Mouse (Mus musculus) forebrain, embryonic 11.5 days (tissue): ENCODE data around the gene Gsg1l. TPM values are rescaled to one million over a fixed set of nuclear protein-coding genes. Genes with fewer than 3 reads are reported as not detected.

Source experiments
- ATAC-seq: fragments of 200-750 bp; cut with Nextera tagmentation; replicated peaks from 2 replicates; pipeline ENCODE4 v1.8.0; 2017; ENCODE audit warnings: moderate TSS enrichment; ENCODE audit not compliant: low FRiP score
- DNase-seq: peaks from one replicate; pipeline ENCODE4 v3.0.0-alpha.2; 2017; ENCODE audit warnings: low spot score
- H3K27ac ChIP-seq: fragments of 300-500 bp; sonication (generic); 2 replicates; pipeline ENCODE4 v1.5.1; 2014; ENCODE audit warnings: low read depth, low read length
- H3K27me3 ChIP-seq: fragments of 300-500 bp; sonication (generic); 2 replicates; pipeline ENCODE4 v1.6.1; 2014; ENCODE audit warnings: mild to moderate bottlenecking, low read length, mixed read lengths; ENCODE audit not compliant: control insufficient read depth, insufficient read depth
- H3K36me3 ChIP-seq: fragments of 300-500 bp; sonication (generic); 2 replicates; pipeline ENCODE4 v1.6.1; 2014; ENCODE audit warnings: mild to moderate bottlenecking, low read length, moderate library complexity, mixed read lengths; ENCODE audit not compliant: control insufficient read depth, insufficient read depth
- H3K4me1 ChIP-seq: fragments of 300-500 bp; sonication (generic); replicated peaks from 2 replicates; pipeline ENCODE4 v1.6.1; 2014; ENCODE audit warnings: low read length, mixed read lengths; ENCODE audit not compliant: control insufficient read depth, insufficient read depth
- H3K4me2 ChIP-seq: fragments of 300-500 bp; sonication (generic); 2 replicates; pipeline ENCODE4 v1.6.1; 2014; ENCODE audit warnings: low read depth, mild to moderate bottlenecking, low read length, moderate library complexity, mixed read lengths; ENCODE audit not compliant: severe bottlenecking
- H3K4me3 ChIP-seq: fragments of 300-500 bp; sonication (generic); 2 replicates; pipeline ENCODE4 v1.5.1; 2014; ENCODE audit warnings: low read depth, low read length
- H3K9ac ChIP-seq: fragments of 300-500 bp; sonication (generic); 2 replicates; pipeline ENCODE4 v1.6.1; 2014; ENCODE audit warnings: low read length
- H3K9me3 ChIP-seq: fragments of 300-500 bp; sonication (generic); 2 replicates; pipeline ENCODE4 v1.6.1; 2016; ENCODE audit warnings: low read length, mixed read lengths; ENCODE audit not compliant: control insufficient read depth
- WGBS: fragments of 180-500 bp; shearing (Covaris S2); extraction: QIAGEN DNeasy Blood & Tissue Kit; methylation state at CpG from one replicate; pipeline ENCODE4 v1.1.7; 2014; 5-methylcytosine and 5-hydroxymethylcytosine counted together
- polyA plus RNA-seq: library from polyadenylated mRNA; unstranded; fragments of >200 nt; fragmentation: Nextera tagmentation; extraction: Ambion mirVana; gene quantifications from 2 replicates; pipeline ENCODE4 v1.2.1, GENCODE M21; 2014

The Gsg1l gene
- polyA plus RNA-seq, 1 experiment from 2014 or later, result 0.72 TPM

- no peak for ATAC-seq
- Histone ChIP-seq H3K27ac (no peak overlapping the region), H3K36me3 (no peaks in the 10 kb centered on the region), H3K4me3 (no peak overlapping the region), H3K9me3 (no peaks in the 10 kb centered on the region), H3K4me2 (no peak overlapping the region), H3K9ac (no peak overlapping the region), H3K27me3 (no peaks in the 10 kb centered on the region), H3K4me1 (no peaks in the 10 kb centered on the region)
- 95% methylated on average over 4 of the region's 4 CpGs for WGBS
- no peak for DNase-seq
Observed at GRCm38 (mm10) chr7:126070321-126070720, 11.9 kb downstream of the Gsg1l start.

GRCm38 (mm10) chr7:126066777-126067176, 15.4 kb downstream of the Gsg1l start:
- WGBS, result 80% methylated on average over 14 of the region's 14 CpGs
- Histone ChIP-seq H3K27ac (no peak overlapping the region), H3K9me3 (no peaks in the 10 kb centered on the region), H3K4me2 (no peak overlapping the region), H3K9ac (no peak overlapping the region), H3K27me3 (no peaks in the 10 kb centered on the region), H3K4me3 (no peak overlapping the region), H3K4me1 (no peaks in the 10 kb centered on the region), H3K36me3 (no peaks in the 10 kb centered on the region)
- DNase-seq (no peak), ATAC-seq (no peak)

- WGBS, result 81% methylated on average over 5 of the region's 5 CpGs
- no peak for ATAC-seq
- no peak overlapping the region for H3K27ac ChIP-seq
- no peak overlapping the region for H3K9ac ChIP-seq
- no peaks in the 10 kb centered on the region for H3K36me3 ChIP-seq
- H3K4me3 ChIP-seq, result no peak overlapping the region
- no peak for DNase-seq
- no peaks in the 10 kb centered on the region for H3K27me3 ChIP-seq
- no peaks in the 10 kb centered on the region for H3K4me1 ChIP-seq
- H3K9me3 ChIP-seq, result no peaks in the 10 kb centered on the region
- no peak overlapping the region for H3K4me2 ChIP-seq
Observed at GRCm38 (mm10) chr7:126065243-126065876, 16.9 kb downstream of the Gsg1l start.

GRCm38 (mm10) chr7:126062228-126062627, 20.0 kb downstream of the Gsg1l start:
- Histone ChIP-seq H3K36me3 (no peaks in the 10 kb centered on the region), H3K4me2 (no peak overlapping the region)
- DNase-seq, result no peak

GRCm38 (mm10) chr7:126058918-126059317, 23.3 kb downstream of the Gsg1l start:
- no peak overlapping the region for H3K27ac ChIP-seq
- DNase-seq (no peak), ATAC-seq (no peak)

More at GRCm38 (mm10) chr7:126062228-126062627, 20.0 kb downstream of the Gsg1l start:
- WGBS, result 52% methylated on average over 4 of the region's 4 CpGs
- 0 out of 2 replicates have a peak, but pooled peaks cover 2% of the 10 kb centered on the region for H3K4me1 ChIP-seq
- no peak for ATAC-seq
- H3K4me3 ChIP-seq, result no peak overlapping the region
- H3K9me3 ChIP-seq, result no peaks in the 10 kb centered on the region
- H3K9ac ChIP-seq, result no peak overlapping the region
- H3K27ac ChIP-seq, result no peak overlapping the region
- H3K27me3 ChIP-seq, result no peaks in the 10 kb centered on the region

GRCm38 (mm10) chr7:126057332-126057914, 24.8 kb downstream of the Gsg1l start:
- ATAC-seq (no peak), DNase-seq (no peak)
- Histone ChIP-seq H3K27me3 (no peaks in the 10 kb centered on the region), H3K9me3 (no peaks in the 10 kb centered on the region), H3K4me3 (no peak overlapping the region), H3K9ac (no peak overlapping the region), H3K27ac (no peak overlapping the region), H3K36me3 (no peaks in the 10 kb centered on the region), H3K4me1 (peaks cover 2% of the 10 kb centered on the region; the same call in 1 of the 2 replicates), H3K4me2 (no peak overlapping the region)
- WGBS, result 80% methylated on average over 10 of the region's 10 CpGs

More at GRCm38 (mm10) chr7:126058918-126059317, 23.3 kb downstream of the Gsg1l start:
- H3K36me3 ChIP-seq, result no peaks in the 10 kb centered on the region
- no peak overlapping the region for H3K4me3 ChIP-seq
- WGBS, result 56% methylated on average over 7 of the region's 7 CpGs
- no peak overlapping the region for H3K4me2 ChIP-seq
- H3K9me3 ChIP-seq, result no peaks in the 10 kb centered on the region
- H3K27me3 ChIP-seq, result no peaks in the 10 kb centered on the region
- peaks cover 2% of the 10 kb centered on the region; the same call in 1 of the 2 replicates for H3K4me1 ChIP-seq
- H3K9ac ChIP-seq, result no peak overlapping the region

- no peak overlapping the region for H3K27ac ChIP-seq
- H3K27me3 ChIP-seq, result no peaks in the 10 kb centered on the region
- H3K4me2 ChIP-seq, result no peak overlapping the region
- DNase-seq (no peak), ATAC-seq (no peak)
- H3K4me3 ChIP-seq, result no peak overlapping the region
- H3K9ac ChIP-seq, result no peak overlapping the region
- H3K36me3 ChIP-seq, result no peaks in the 10 kb centered on the region
- 32% methylated on average over 6 of the region's 6 CpGs for WGBS
- H3K4me1 ChIP-seq, result peaks cover 2% of the 10 kb centered on the region; the same call in 1 of the 2 replicates
- no peaks in the 10 kb centered on the region for H3K9me3 ChIP-seq
Observed at GRCm38 (mm10) chr7:126054574-126054973, 27.6 kb downstream of the Gsg1l start.

GRCm38 (mm10) chr7:126053618-126054017, 28.6 kb downstream of the Gsg1l start:
- Histone ChIP-seq H3K27ac (no peak overlapping the region), H3K4me2 (no peak overlapping the region), H3K9ac (no peak overlapping the region), H3K36me3 (no peaks in the 10 kb centered on the region), H3K9me3 (no peaks in the 10 kb centered on the region), H3K4me1 (no peaks in the 10 kb centered on the region; the same call in 1 of the 2 replicates), H3K4me3 (no peak overlapping the region), H3K27me3 (no peaks in the 10 kb centered on the region)
- ATAC-seq, result no peak
- 90% methylated on average over 7 of the region's 7 CpGs for WGBS
- no peak for DNase-seq

GRCm38 (mm10) chr7:126051910-126052309, 30.3 kb downstream of the Gsg1l start:
- no peak overlapping the region for H3K9ac ChIP-seq
- no peak overlapping the region for H3K4me3 ChIP-seq
- no peaks in the 10 kb centered on the region; the same call in 1 of the 2 replicates for H3K4me1 ChIP-seq
- WGBS, result 50% methylated on average over 6 of the region's 6 CpGs
- H3K27me3 ChIP-seq, result no peaks in the 10 kb centered on the region
- ATAC-seq (no peak), DNase-seq (no peak)
- no peak overlapping the region for H3K27ac ChIP-seq
- H3K36me3 ChIP-seq, result no peaks in the 10 kb centered on the region
- H3K4me2 ChIP-seq, result no peak overlapping the region
- H3K9me3 ChIP-seq, result no peaks in the 10 kb centered on the region
